Mouse (Mus musculus) G1E (cell line): ENCODE results near the gene Gm26602.

Experiments
- CTCF ChIP-seq: IDR thresholded peaks from 2 replicates; pipeline ENCODE4 v1.5.1; 2012; ENCODE audit warnings: low read depth, low read length, inconsistent platforms, mixed read lengths
- GATA1 ChIP-seq: IDR thresholded peaks from 2 replicates; pipeline ENCODE4 v1.6.1; 2012; ENCODE audit warnings: borderline replicate concordance, low read length, inconsistent platforms, mixed read lengths
- TAL1 ChIP-seq: conservative IDR thresholded peaks from 2 replicates; pipeline ENCODE4 v1.6.1; 2012; ENCODE audit warnings: low read depth, low read length, inconsistent platforms, mixed read lengths

- TF ChIP-seq GATA1: no peak
- no peak for TF ChIP-seq CTCF
- TF ChIP-seq TAL1: no peak
These were observed 22.1 kb downstream of the Gm26602 start for GRCm38 (mm10) chr10:79932736-79933135.
